Mouse (Mus musculus) heart, postnatal 0 days (tissue): Measurements from ENCODE around the gene Cd59a.

Experiments
- CTCF ChIP-seq: IDR thresholded peaks from 2 replicates; pipeline ENCODE4 v1.5.1; 2016; ENCODE audit warnings: antibody characterized with exemption, control low read depth, low read depth
- EP300 ChIP-seq: IDR thresholded peaks from 2 replicates; pipeline ENCODE4 v1.6.1; 2016; ENCODE audit warnings: antibody characterized with exemption, low read depth

DNA sequence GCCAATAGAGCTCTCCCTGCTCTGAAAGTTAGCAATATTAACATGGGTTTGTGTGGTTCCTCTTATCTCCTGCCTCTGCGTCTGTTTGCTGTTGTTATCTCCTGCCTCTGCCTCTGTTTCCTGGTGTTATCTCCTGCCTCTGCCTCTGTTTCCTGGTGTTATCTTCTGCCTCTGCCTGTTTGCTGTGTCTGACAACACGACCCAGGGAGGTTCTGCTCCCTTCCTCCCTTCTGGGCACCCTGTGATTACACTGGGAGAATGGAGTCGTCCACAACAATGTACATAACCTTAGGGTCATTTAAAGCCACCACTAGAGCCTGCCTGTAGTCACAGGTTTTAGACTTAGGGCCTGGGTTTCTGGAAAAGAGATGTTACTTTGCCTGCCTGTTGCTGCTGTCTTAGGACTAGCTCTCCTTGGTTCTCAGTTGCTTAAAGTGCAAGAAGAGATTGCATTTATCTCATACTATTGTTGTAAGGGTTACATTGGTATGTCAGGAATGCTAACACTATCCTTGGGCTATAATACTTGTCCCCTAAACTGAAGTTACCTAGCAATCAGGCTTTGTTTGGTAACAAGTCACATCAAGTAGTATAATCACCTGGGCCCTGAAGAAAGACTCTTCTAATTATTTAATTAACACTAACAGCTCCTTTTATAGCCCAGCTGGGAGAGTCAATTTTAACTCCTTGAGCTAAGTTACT, 3.1 kb downstream of the Cd59a start:
- TF ChIP-seq CTCF = no peak
- TF ChIP-seq EP300 = no peak
